Mouse (Mus musculus) C2C12 (cell line): ENCODE measurements at regions not wholly inside any gene's neighbourhood (a gene's known extent, or its start where the extent isn't known, plus 50 kb on each side); places are given as distances from the start of the nearest gene placed in this dataset.
A peak's percentile ranks its signal among the peaks of the same experiment; 100 is the strongest.

Source experiments
- H3K27me3 ChIP-seq: one replicate; pipeline ENCODE4 v1.6.1; 2011; ENCODE audit not compliant: control insufficient read depth, insufficient read depth, insufficient read length
- H3K36me3 ChIP-seq: one replicate; pipeline ENCODE4 v1.6.1; 2011; ENCODE audit not compliant: control insufficient read depth, insufficient read depth
- H3K4me3 ChIP-seq: one replicate; pipeline ENCODE4 v1.5.1; 2011; ENCODE audit warnings: mild to moderate bottlenecking, control low read depth; ENCODE audit not compliant: poor library complexity, insufficient read depth, severe bottlenecking
- H3K79me2 ChIP-seq: one replicate; pipeline ENCODE4 v1.6.1; 2011; ENCODE audit not compliant: control insufficient read depth, insufficient read depth
- H3K79me3 ChIP-seq: one replicate; pipeline ENCODE4 v1.6.1; 2011; ENCODE audit warnings: low read depth, control low read depth
- H3ac ChIP-seq: one replicate; pipeline ENCODE3; 2011; ENCODE audit warnings: low read depth; ENCODE audit not compliant: control insufficient read depth, insufficient read length
- CEBPB ChIP-seq: IDR thresholded peaks from one replicate; pipeline ENCODE4 v1.6.1; 2011; ENCODE audit warnings: low read depth, mild to moderate bottlenecking, control low read depth, moderate library complexity
- CTCF ChIP-seq: IDR thresholded peaks from one replicate; pipeline ENCODE4 v1.5.1; 2011; ENCODE audit not compliant: control insufficient read depth, insufficient read depth, insufficient read length
- FOSL1 ChIP-seq: IDR thresholded peaks from one replicate; pipeline ENCODE4 v1.8.0; 2011; ENCODE audit warnings: mild to moderate bottlenecking, low read length; ENCODE audit not compliant: poor library complexity, insufficient read depth, severe bottlenecking
- MAX ChIP-seq: IDR thresholded peaks from one replicate; pipeline ENCODE4 v1.6.1; 2011; ENCODE audit warnings: mild to moderate bottlenecking, control low read depth
- MYOD1 ChIP-seq: IDR thresholded peaks from one replicate; pipeline ENCODE4 v1.6.1; 2011; ENCODE audit warnings: low read depth; ENCODE audit not compliant: control insufficient read depth, insufficient read length
- MYOG ChIP-seq: IDR thresholded peaks from one replicate; pipeline ENCODE4 v1.6.1; 2011; ENCODE audit not compliant: control insufficient read depth, insufficient read length; ENCODE audit errors: extremely low read depth
- USF1 ChIP-seq: IDR thresholded peaks from one replicate; pipeline ENCODE4 v1.6.1; 2011; ENCODE audit warnings: low read depth, mild to moderate bottlenecking, control low read depth, moderate library complexity

GRCm38 (mm10) chr4:68612263-68613012 is 341.8 kb downstream of the Brinp1 start:
- no peak overlapping the region for H3ac ChIP-seq
- H3K79me3 ChIP-seq, result no peaks in the 10 kb centered on the region
- no peaks in the 10 kb centered on the region for H3K36me3 ChIP-seq
- no peaks in the 10 kb centered on the region for H3K27me3 ChIP-seq
- H3K4me3 ChIP-seq, result no peak overlapping the region
- no peaks in the 10 kb centered on the region for H3K79me2 ChIP-seq
- TF ChIP-seq CTCF, result no peak
- TF ChIP-seq FOSL1, result no peak
- TF ChIP-seq CEBPB, result no peak
- no peak for TF ChIP-seq MYOG

GRCm38 (mm10) chr4:68595256-68595655 is 358.9 kb downstream of the Brinp1 start:
- Histone ChIP-seq H3K4me3 (no peak overlapping the region), H3K79me3 (no peaks in the 10 kb centered on the region), H3ac (no peak overlapping the region), H3K27me3 (no peaks in the 10 kb centered on the region), H3K79me2 (no peaks in the 10 kb centered on the region), H3K36me3 (no peaks in the 10 kb centered on the region)
- TF ChIP-seq MYOD1 (no peak), USF1 (no peak), CEBPB (no peak), MAX (no peak), CTCF (no peak), MYOG (no peak), FOSL1 (no peak)

GRCm38 (mm10) chr4:68575375-68575774 is 378.8 kb downstream of the Brinp1 start:
- TF ChIP-seq CEBPB (no peak), FOSL1 (no peak), USF1 (no peak), MYOG (no peak), MYOD1 (no peak), MAX (no peak), CTCF (no peak)
- H3K36me3 ChIP-seq, result no peaks in the 10 kb centered on the region
- no peaks in the 10 kb centered on the region for H3K27me3 ChIP-seq
- no peak overlapping the region for H3ac ChIP-seq
- no peaks in the 10 kb centered on the region for H3K79me3 ChIP-seq
- H3K79me2 ChIP-seq, result no peaks in the 10 kb centered on the region
- no peak overlapping the region for H3K4me3 ChIP-seq

- TF ChIP-seq MYOD1 (peak; percentile 10), CTCF (no peak), FOSL1 (no peak), CEBPB (no peak)
- Histone ChIP-seq H3K36me3 (no peaks in the 10 kb centered on the region), H3ac (no peak overlapping the region), H3K4me3 (no peak overlapping the region), H3K79me2 (no peaks in the 10 kb centered on the region), H3K79me3 (no peaks in the 10 kb centered on the region), H3K27me3 (no peaks in the 10 kb centered on the region)
Measured at GRCm38 (mm10) chr4:68574610-68575167, 379.5 kb downstream of the Brinp1 start.

GRCm38 (mm10) chr4:68573333-68573732 is 380.9 kb downstream of the Brinp1 start:
- no peak for TF ChIP-seq USF1
- no peak for TF ChIP-seq CEBPB
- TF ChIP-seq MAX, result no peak
- no peak for TF ChIP-seq MYOG
- no peak for TF ChIP-seq CTCF
- no peak for TF ChIP-seq MYOD1
- TF ChIP-seq FOSL1, result no peak
- Histone ChIP-seq H3K79me3 (no peaks in the 10 kb centered on the region), H3K79me2 (no peaks in the 10 kb centered on the region)

GRCm38 (mm10) chr4:68572521-68572920 is 381.7 kb downstream of the Brinp1 start:
- Histone ChIP-seq H3ac (no peak overlapping the region), H3K36me3 (no peaks in the 10 kb centered on the region), H3K79me2 (no peaks in the 10 kb centered on the region), H3K4me3 (no peak overlapping the region), H3K79me3 (no peaks in the 10 kb centered on the region), H3K27me3 (no peaks in the 10 kb centered on the region)
- TF ChIP-seq FOSL1, result no peak
- no peak for TF ChIP-seq USF1

More at GRCm38 (mm10) chr4:68573333-68573732, 380.9 kb downstream of the Brinp1 start:
- no peak overlapping the region for H3ac ChIP-seq
- no peaks in the 10 kb centered on the region for H3K27me3 ChIP-seq
- no peaks in the 10 kb centered on the region for H3K36me3 ChIP-seq
- no peak overlapping the region for H3K4me3 ChIP-seq
